Mouse (Mus musculus) spleen, postnatal 36 days (tissue): ENCODE measurements at regions not wholly inside any gene's neighbourhood (a gene's known extent, or its start where the extent isn't known, plus 50 kb on each side); places are given as distances from the start of the nearest gene placed in this dataset.
A peak's percentile ranks its signal among the peaks of the same experiment; 100 is the strongest.

Source experiments
- DNase-seq, 2 experiments: peaks; one replicate each; pipeline ENCODE4 v3.0.0; 2022; ENCODE audit warnings: low spot score in 2 of 2, mixed read lengths in 1 of 2

DNA sequence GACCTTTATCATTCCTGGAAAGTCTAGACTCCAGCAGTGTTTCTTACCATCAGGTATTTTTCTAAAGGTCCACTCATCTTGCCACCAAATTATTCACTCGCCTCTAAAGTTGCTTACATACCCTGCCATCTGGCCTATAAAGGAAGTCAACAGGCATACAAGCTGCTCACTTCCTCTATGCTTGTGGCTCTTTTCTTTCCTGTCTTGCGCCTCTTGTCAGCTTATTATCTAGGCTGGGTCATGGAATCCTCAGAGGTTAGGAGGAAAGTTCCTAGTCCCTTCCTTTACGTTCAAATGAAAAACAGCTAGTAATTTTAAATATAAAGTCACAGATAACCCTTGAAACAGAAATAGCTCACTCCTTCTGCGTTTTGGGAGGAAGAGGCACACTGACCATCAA, 97.9 kb downstream of the Lipi start:
- no peak for DNase-seq

DNA sequence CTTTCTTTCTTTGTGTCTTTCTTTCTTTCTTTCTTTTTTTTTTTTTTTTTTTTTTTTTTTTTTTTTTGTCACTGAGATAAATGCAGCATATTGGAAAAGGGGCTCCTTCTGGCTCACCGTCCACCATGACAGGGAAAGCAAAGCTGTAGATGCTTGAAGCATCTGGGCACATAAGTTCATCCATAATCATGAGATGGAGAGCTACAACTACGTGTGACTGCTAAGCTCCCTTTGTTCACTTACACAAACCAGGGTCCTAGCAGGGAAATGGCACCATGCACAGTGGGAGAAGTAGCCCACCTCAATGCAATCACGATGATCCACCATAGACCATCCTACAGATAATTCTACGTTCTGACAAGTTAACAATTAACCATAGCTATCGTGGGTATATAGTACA, 102.0 kb downstream of the Lipi start:
- no peak for DNase-seq

DNA sequence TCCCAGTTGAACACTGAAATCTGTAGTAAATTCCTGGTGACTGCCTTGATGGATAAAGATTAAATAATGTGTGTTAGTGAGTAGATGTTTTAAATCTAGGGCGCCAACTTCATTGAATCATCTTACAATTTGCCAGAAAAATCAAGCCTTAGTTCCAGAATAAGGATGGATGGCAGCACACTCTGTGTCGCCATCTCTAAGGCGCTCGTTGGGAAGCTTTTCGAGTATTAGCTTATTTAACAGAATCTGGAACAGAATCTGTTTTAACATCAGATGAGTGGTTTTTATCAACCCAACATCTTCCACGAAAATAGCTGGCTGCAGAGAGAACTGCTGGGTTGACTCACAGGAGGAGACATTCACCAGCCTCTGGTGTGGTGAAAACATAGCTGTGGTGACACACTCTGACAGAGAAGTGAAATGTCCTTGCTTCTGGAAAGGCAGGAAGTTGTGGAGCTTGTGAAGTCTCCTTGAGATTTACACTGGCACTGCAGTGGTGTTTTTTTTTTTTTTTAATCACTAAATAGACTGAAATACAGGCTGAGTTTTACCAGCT, 120.4 kb downstream of the Lipi start:
- DNase-seq, result no peak

- no peak for DNase-seq
Observed at GRCm38 (mm10) chr16:75462136-75462535, 123.7 kb downstream of the Lipi start.

DNA sequence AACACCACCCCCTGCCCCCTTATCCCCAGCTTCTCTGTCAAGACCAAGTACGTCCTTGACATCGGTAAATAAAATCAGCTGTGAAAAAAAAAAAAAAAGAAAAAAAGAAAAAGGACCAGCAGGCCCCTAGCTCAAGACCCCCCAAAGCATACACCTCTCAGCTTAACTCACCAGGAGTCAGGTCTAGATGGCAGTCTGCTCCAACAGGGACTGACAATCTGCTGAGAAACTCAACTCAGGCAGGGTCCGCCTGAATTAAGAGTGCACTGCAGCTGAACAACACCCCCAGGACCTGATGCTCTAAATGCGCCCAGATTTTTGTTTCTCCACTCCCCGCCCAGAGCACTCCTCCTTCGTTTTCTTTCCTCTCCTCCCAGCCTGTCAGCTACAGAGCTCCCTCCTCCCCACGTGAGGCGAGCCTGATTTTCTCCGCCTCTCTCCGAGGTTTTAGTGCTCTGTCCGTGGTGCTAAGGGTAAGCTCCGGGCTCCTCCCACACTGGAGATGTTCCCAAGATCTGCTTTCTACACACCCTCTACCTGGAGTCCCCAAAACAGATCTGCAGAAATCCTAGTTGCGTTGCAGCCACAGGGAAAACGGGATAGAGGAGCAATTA, 138.9 kb downstream of the Lipi start:
- DNase-seq, result no peak

- no peak for DNase-seq
Observed at GRCm38 (mm10) chr16:75439296-75439695, 146.6 kb downstream of the Lipi start.

DNA sequence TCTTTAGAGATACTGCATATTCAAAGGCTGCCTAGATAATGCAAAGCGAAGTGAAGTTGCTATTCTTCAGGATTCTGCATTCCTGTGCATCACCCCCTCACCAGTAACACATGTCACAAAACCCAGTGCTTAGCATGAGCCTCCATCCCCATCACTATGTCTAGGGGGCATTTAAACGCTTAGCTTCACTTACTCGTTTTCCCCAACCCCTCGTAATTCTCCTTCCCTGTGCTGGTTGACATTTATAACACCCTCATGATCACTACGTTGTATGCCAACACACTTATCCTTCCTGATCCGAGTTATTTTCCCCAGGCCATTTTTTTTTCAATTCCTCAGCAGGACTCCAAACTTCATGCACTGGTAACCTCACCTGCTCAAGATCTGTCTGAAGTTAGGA, 152.6 kb downstream of the Lipi start:
- DNase-seq, result no peak

GRCm38 (mm10) chr16:75384526-75385222, 201.2 kb downstream of the Lipi start:
- DNase-seq, result no peak

GRCm38 (mm10) chr16:75381191-75381590, 204.7 kb downstream of the Lipi start:
- no peak for DNase-seq

DNA sequence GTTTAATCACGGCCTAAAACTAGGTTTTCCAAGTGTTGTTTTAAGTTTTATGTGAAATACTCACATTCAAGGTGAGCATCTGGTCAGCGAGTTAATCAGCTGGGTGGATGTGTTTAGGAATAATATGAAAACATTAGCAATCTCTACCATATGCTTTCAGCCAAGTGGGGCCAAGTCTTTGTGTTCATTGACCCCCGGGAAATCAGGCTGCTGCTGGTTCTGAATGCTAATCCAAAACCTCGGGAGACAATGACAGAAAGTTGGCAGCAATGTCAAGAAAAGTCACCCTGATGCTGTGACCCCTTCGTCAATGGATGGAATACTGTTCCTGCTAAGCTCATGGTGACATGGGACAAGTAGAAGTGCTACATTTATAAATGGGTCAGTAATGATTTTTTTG, 216.2 kb downstream of the Lipi start:
- DNase-seq, result no peak

- no peak for DNase-seq
Observed at GRCm38 (mm10) chr16:75366727-75367126, 219.1 kb downstream of the Lipi start.

GRCm38 (mm10) chr16:75365361-75365994, 220.4 kb downstream of the Lipi start:
- DNase-seq, result no peak

- no peak for DNase-seq
Observed at GRCm38 (mm10) chr16:75362095-75362494, 223.8 kb downstream of the Lipi start.

DNA sequence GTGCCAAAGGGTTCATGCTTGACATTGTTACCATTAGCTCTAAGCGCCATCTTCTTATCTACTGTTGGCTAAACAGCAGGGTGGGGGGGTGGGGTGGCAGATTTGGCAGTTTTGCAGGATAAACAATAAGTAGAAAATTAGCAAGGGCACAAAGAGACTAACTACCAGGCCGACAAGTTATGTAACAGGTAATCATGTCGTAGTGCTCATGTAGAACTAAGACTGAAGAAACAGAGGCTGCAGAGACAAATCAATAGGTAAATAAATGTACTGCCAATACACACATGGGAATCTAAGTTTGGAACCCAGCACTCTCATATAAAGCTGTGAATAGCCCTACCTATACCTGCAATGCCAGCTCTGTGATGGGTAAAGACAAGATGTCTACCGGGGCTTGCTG, 225.1 kb downstream of the Lipi start:
- DNase-seq, result no peak

DNA sequence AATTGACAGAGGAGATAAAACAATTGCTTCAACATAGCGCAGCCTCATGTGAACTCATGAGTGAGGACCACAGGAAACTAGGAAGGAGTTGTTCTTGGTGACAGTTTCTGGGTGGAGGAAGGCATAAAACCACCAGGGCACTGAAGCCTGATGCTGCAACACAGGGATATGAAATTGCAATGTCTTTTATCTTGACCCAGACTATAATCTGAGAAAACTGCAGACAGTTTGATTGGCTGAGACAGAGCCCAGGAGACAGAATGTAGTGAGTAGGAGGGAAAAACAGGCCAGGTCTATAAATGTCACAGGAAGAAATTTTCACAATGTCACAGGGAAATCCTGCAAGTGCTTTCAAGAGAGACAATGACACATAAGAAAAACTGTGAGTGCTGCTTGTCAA, 232.5 kb downstream of the Lipi start:
- DNase-seq, result no peak

- DNase-seq, result no peak
Observed at GRCm38 (mm10) chr16:75344201-75344927, 241.5 kb downstream of the Lipi start.

GRCm38 (mm10) chr16:75343028-75343901, 242.6 kb downstream of the Lipi start:
- peak in 1 of 2 experiments; percentile 2 for DNase-seq

DNA sequence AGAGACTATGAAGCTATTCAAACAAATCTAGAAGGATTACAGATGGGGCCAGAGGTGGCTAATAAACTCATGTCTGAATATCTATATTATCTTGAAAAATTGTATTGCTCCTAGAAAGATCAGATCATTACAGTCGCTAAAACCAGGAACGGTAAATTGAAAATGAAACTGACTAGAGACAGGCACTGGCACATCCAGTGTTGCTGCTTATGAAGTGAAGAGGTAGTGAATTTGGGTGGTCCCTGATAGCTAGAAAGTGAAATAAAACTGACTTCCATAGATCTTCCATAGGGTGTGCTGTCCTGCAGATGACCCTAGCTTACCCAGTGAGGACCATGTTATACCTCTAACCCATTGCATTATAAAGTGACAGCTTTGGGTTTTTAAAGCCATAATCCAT, 251.6 kb downstream of the Lipi start:
- no peak for DNase-seq

GRCm38 (mm10) chr16:75333750-75334149, 252.1 kb downstream of the Lipi start:
- DNase-seq, result no peak

DNA sequence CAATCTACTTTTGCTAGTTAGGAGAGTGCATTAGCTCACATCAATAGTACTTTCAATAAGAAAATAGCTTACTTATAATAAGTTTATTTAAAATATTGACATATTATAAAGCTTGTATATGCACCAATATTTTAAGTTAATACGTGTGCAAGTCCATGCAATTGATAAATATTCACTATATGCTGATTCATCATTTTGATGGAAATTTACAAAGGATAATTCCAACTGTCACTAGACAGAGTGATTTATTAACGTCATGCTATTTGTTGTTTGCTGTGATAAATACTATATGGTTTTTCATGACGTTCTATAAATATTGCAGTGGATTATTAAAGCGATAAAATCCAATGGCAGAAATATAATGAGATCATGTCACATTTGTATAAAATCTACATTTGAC, 253.0 kb downstream of the Lipi start:
- no peak for DNase-seq

DNA sequence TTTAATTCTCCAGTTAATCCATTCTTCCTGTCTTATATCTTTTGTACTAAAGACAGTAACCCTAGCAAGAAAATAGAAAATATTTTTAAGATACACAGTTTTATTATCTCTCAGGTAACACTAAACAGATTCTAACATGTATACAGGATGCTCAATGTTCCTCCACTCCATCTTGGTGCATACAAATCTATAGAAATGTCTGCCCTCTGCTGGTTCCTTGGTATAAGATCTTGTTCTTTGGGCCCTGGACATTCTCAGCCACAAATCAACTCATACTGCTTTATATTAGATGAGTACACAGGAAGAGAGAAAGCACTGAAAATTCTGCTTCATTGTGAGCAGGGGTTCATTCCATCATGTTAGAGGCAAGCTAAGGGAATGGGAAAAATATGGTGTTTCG, 260.6 kb downstream of the Lipi start:
- no peak for DNase-seq
